Mouse (Mus musculus): Measurements from ENCODE around the gene Rnf11. TPM values are rescaled to one million over a fixed set of nuclear protein-coding genes. Genes with fewer than 3 reads are reported as not detected.
A peak's percentile ranks its signal among the peaks of the same experiment; 100 is the strongest.

The Rnf11 gene
- polyA plus RNA-seq, 1 experiment from 2014 or later: 59.4 TPM

- no peak for ATAC-seq (ENCODE audit: low FRiP score, low read depth)
- Histone ChIP-seq H3K9ac (replicated peaks) (no peak overlapping the region), H3K4me1 (peaks cover 10% of the 10 kb centered on the region), H3K9me3 (no peaks in the 10 kb centered on the region), H3K27me3 (no peaks in the 10 kb centered on the region), H3K27ac (replicated peaks) (no peak overlapping the region), H3K4me2 (replicated peaks) (no peak overlapping the region), H3K36me3 (no peaks in the 10 kb centered on the region), H3K4me3 (no peak overlapping the region)
- WGBS: 92% methylated on average over 7 of the region's 7 CpGs
Observed at GRCm38 (mm10) chr4:109442126-109442525, 42.4 kb downstream of the Rnf11 start.

DNA sequence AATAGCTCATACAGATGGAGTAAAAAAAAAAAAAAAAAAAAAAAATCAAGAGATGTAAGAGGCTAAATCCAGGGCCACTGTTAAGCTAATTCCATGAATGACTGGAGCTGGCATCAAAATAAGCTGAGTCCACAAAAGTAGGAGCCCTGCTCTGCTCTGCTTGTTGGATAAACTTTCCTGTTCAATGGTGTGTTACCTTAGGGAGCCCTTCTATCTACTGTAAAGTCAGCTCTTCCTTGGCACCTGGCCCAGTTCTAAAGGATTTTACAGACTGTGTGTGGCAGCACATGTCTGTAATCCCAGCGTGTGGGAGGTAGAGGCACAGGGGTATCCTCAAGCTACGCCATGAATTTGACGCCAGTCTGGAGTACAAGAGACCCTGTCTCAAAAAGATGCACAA is 43.5 kb downstream of the Rnf11 start:
- no peak overlapping the region for H3K9ac ChIP-seq (replicated peaks)
- H3K9me3 ChIP-seq: no peaks in the 10 kb centered on the region
- 97% methylated on average over 3 of the region's 3 CpGs for WGBS
- H3K4me1 ChIP-seq: peaks cover 10% of the 10 kb centered on the region
- H3K27ac ChIP-seq (replicated peaks): no peak overlapping the region
- no peak overlapping the region for H3K4me3 ChIP-seq
- H3K4me2 ChIP-seq (replicated peaks): no peak overlapping the region
- H3K27me3 ChIP-seq: no peaks in the 10 kb centered on the region
- no peak for ATAC-seq (ENCODE audit: low FRiP score, low read depth)
- no peaks in the 10 kb centered on the region for H3K36me3 ChIP-seq

- WGBS: 94% methylated on average over 5 of the region's 5 CpGs
- Histone ChIP-seq H3K4me3 (no peak overlapping the region), H3K27me3 (no peaks in the 10 kb centered on the region), H3K4me2 (replicated peaks) (no peak overlapping the region), H3K4me1 (peaks cover 5% of the 10 kb centered on the region), H3K9ac (replicated peaks) (no peak overlapping the region), H3K27ac (replicated peaks) (no peak overlapping the region), H3K9me3 (no peaks in the 10 kb centered on the region), H3K36me3 (no peaks in the 10 kb centered on the region)
- ATAC-seq (ENCODE audit: low FRiP score, low read depth): no peak
Observed at GRCm38 (mm10) chr4:109440381-109440780, 44.1 kb downstream of the Rnf11 start.

- Histone ChIP-seq H3K4me1 (no peaks in the 10 kb centered on the region), H3K4me2 (replicated peaks) (no peak overlapping the region), H3K36me3 (no peaks in the 10 kb centered on the region), H3K9me3 (no peaks in the 10 kb centered on the region), H3K9ac (replicated peaks) (no peak overlapping the region), H3K27me3 (no peaks in the 10 kb centered on the region), H3K27ac (replicated peaks) (0 out of 2 replicates have a peak overlapping the region, but pooled peaks have one; percentile 20), H3K4me3 (no peak overlapping the region)
- ATAC-seq (ENCODE audit: low FRiP score, low read depth): no peak
- 82% methylated on average over 3 of the region's 3 CpGs for WGBS
Observed at GRCm38 (mm10) chr4:109439825-109440248, 44.7 kb downstream of the Rnf11 start.

DNA sequence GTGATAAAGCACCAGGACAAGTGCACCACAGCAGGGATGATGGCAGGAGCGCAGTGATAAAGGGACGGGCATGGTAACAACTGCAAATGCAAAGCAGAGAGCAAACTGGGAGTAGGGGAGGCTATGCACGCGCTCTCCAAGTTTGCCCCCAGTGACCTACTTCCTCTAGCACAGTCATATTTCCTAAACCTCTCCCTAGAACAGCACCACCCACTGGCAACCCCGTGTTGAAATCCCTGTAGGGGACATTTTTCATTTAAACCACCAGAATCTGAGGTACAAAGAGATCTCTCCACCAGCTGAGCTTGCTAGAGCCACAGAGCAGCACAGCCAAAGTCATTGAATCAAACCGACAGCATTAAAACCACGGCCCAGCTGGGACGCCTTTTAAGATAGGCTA is 45.4 kb downstream of the Rnf11 start:
- Histone ChIP-seq H3K4me1 (no peaks in the 10 kb centered on the region), H3K27ac (replicated peaks) (no peak overlapping the region), H3K36me3 (no peaks in the 10 kb centered on the region), H3K9ac (replicated peaks) (no peak overlapping the region), H3K4me2 (replicated peaks) (no peak overlapping the region), H3K9me3 (no peaks in the 10 kb centered on the region), H3K4me3 (no peak overlapping the region), H3K27me3 (no peaks in the 10 kb centered on the region)
- 77% methylated on average over 8 of the region's 8 CpGs for WGBS
- ATAC-seq (ENCODE audit: low FRiP score, low read depth): no peak

GRCm38 (mm10) chr4:109437913-109438878 is 46.3 kb downstream of the Rnf11 start:
- H3K4me3 ChIP-seq: no peak overlapping the region
- H3K27me3 ChIP-seq: no peaks in the 10 kb centered on the region
- H3K4me1 ChIP-seq: no peaks in the 10 kb centered on the region
- H3K36me3 ChIP-seq: no peaks in the 10 kb centered on the region
- no peak overlapping the region for H3K4me2 ChIP-seq (replicated peaks)
- ATAC-seq (ENCODE audit: low FRiP score, low read depth): peak; percentile 82
- no peak overlapping the region for H3K9ac ChIP-seq (replicated peaks)
- 61% methylated on average over 9 of the region's 9 CpGs for WGBS
- no peaks in the 10 kb centered on the region for H3K9me3 ChIP-seq
- H3K27ac ChIP-seq (replicated peaks): no peak overlapping the region

GRCm38 (mm10) chr4:109434256-109434655 is 50.3 kb downstream of the Rnf11 start:
- Histone ChIP-seq H3K4me2 (replicated peaks) (no peak overlapping the region), H3K4me1 (peaks cover 11% of the 10 kb centered on the region), H3K36me3 (no peaks in the 10 kb centered on the region), H3K27me3 (no peaks in the 10 kb centered on the region), H3K27ac (replicated peaks) (no peak overlapping the region), H3K9ac (replicated peaks) (no peak overlapping the region), H3K4me3 (no peak overlapping the region), H3K9me3 (no peaks in the 10 kb centered on the region)
- ATAC-seq (ENCODE audit: low FRiP score, low read depth): no peak
- WGBS: 96% methylated on average over 1 of the region's 1 CpGs

DNA sequence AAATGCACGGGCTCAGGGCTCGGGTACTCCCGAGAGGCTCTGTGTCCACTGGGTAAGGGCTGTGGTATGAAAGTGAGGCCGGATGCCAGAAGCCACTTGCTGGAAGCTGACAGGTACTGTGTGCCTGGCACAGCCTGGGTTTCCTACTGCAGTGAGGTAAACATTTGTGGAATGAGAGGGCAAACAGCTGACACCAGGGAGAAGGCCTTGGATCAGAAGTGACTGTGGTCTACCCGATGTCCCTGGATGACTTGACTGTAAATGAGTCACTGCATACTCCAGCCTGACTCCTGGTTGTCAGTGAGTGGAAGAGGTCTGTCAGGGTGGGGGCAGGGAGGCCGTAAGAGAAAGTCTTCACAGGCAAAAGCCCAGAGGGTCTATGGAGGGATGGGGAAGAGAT is 50.9 kb downstream of the Rnf11 start:
- H3K9me3 ChIP-seq: no peaks in the 10 kb centered on the region
- no peaks in the 10 kb centered on the region for H3K36me3 ChIP-seq
- WGBS: 78% methylated on average over 6 of the region's 6 CpGs
- no peak overlapping the region for H3K27ac ChIP-seq (replicated peaks)
- ATAC-seq (ENCODE audit: low FRiP score, low read depth): no peak
- H3K4me2 ChIP-seq (replicated peaks): no peak overlapping the region
- no peak overlapping the region for H3K4me3 ChIP-seq
- no peak overlapping the region for H3K9ac ChIP-seq (replicated peaks)
- no peaks in the 10 kb centered on the region for H3K27me3 ChIP-seq
- peaks cover 11% of the 10 kb centered on the region for H3K4me1 ChIP-seq

DNA sequence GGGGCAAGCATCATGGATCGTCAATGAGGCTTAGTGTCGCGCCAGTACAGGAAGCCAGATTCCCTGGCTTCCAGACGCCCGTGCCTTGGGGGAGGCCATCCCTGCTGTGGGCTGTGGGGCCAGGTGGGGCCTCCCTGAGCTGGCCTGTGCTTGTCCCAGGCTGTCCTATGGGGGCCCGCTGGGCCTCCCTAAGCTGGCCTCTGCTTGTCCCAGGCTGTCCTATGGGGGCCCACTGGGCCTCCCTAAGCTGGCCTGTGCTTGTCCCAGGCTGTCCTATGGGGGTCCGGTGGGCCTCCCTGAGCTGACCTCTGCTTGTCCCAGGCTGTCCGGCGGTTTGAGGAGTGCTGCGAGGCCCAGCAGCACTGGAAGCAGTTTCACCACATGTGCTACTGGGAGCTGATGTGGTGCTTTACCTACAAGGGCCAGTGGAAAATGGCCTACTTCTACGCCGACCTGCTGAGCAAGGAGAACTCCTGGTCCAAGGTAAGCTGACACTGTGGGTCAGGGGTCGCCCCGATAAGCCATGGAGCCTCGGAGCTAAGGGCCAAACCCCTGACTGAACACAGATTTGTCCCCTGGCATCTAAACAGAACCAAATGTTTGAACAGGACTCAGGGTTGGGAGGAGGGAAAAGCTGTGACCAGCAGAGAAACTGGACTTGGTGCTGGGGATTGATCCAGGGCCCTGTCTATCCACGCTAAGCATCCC is 51.7 kb downstream of the Rnf11 start:
- no peaks in the 10 kb centered on the region for H3K27me3 ChIP-seq
- no peak overlapping the region for H3K4me3 ChIP-seq
- no peak overlapping the region for H3K4me2 ChIP-seq (replicated peaks)
- no peaks in the 10 kb centered on the region for H3K9me3 ChIP-seq
- no peak overlapping the region for H3K27ac ChIP-seq (replicated peaks)
- ATAC-seq (ENCODE audit: low FRiP score, low read depth): peak; percentile 45; the same call in 1 of the 2 replicates
- 69% methylated on average over 16 of the region's 16 CpGs for WGBS
- H3K9ac ChIP-seq (replicated peaks): no peak overlapping the region
- H3K4me1 ChIP-seq: peaks cover 11% of the 10 kb centered on the region
- no peaks in the 10 kb centered on the region for H3K36me3 ChIP-seq

DNA sequence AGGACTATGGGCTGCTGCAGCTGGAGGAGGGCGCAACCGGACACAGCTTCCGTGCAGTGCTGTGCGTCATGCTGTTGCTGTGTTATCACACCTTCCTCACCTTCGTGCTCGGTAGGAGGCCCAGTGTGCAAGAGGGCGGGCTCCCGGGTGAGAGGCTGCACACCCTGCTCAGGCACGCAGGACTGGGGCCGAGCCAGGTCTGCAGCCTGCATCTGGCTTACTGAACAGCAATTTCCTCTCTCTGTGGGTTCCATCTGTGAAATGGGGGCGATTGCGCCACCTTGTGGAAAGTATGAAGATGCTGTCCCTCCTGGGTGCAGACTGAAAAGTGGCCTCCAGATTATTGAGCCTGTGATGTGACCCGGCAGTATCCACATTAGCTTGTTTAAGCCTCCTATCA is 53.7 kb downstream of the Rnf11 start:
- H3K27ac ChIP-seq (replicated peaks): no peak overlapping the region
- no peak overlapping the region for H3K9ac ChIP-seq (replicated peaks)
- H3K4me2 ChIP-seq (replicated peaks): no peak overlapping the region
- H3K4me1 ChIP-seq: peaks cover 11% of the 10 kb centered on the region
- no peaks in the 10 kb centered on the region for H3K36me3 ChIP-seq
- 53% methylated on average over 13 of the region's 13 CpGs for WGBS
- H3K9me3 ChIP-seq: no peaks in the 10 kb centered on the region
- no peak overlapping the region for H3K4me3 ChIP-seq
- peak; percentile 36; the same call in 1 of the 2 replicates for ATAC-seq (ENCODE audit: low FRiP score, low read depth)
- no peaks in the 10 kb centered on the region for H3K27me3 ChIP-seq

- ATAC-seq (ENCODE audit: low FRiP score, low read depth): no peak
- Histone ChIP-seq H3K27me3 (no peaks in the 10 kb centered on the region), H3K9me3 (no peaks in the 10 kb centered on the region), H3K36me3 (no peaks in the 10 kb centered on the region), H3K27ac (replicated peaks) (no peak overlapping the region), H3K4me2 (replicated peaks) (no peak overlapping the region), H3K4me3 (no peak overlapping the region), H3K4me1 (peaks cover 11% of the 10 kb centered on the region), H3K9ac (replicated peaks) (no peak overlapping the region)
- WGBS: 94% methylated on average over 7 of the region's 7 CpGs
Observed at GRCm38 (mm10) chr4:109430250-109430649, 54.3 kb downstream of the Rnf11 start.

GRCm38 (mm10) chr4:109427058-109427457 is 57.5 kb downstream of the Rnf11 start:
- H3K36me3 ChIP-seq: no peaks in the 10 kb centered on the region
- H3K9me3 ChIP-seq: no peaks in the 10 kb centered on the region
- H3K27me3 ChIP-seq: no peaks in the 10 kb centered on the region
- H3K4me3 ChIP-seq: no peak overlapping the region
- ATAC-seq (ENCODE audit: low FRiP score, low read depth): no peak
- H3K27ac ChIP-seq (replicated peaks): no peak overlapping the region
- H3K4me1 ChIP-seq: peaks cover 3% of the 10 kb centered on the region; the same call in 1 of the 2 replicates
- WGBS: 59% methylated on average over 1 of the region's 1 CpGs
- H3K9ac ChIP-seq (replicated peaks): no peak overlapping the region
- H3K4me2 ChIP-seq (replicated peaks): no peak overlapping the region
